Mouse (Mus musculus) bone marrow macrophage, adult 2 months (primary cell): ENCODE results near the gene Etnk2.

Experiments used
- CTCF ChIP-seq: IDR thresholded peaks from 2 replicates; pipeline ENCODE4 v1.5.1; 2012; ENCODE audit warnings: low read depth, mild to moderate bottlenecking, low read length, moderate library complexity
- POLR2A ChIP-seq: IDR thresholded peaks from 2 replicates; pipeline ENCODE4 v1.6.1; 2012; ENCODE audit warnings: mild to moderate bottlenecking, low read depth, low read length, borderline replicate concordance

- no peak for TF ChIP-seq POLR2A
- TF ChIP-seq CTCF = no peak
These were observed 19.9 kb downstream of the Etnk2 start for GRCm38 (mm10) chr1:133383157-133383783.
